Mouse (Mus musculus) splenic B cell, adult 2 months (primary cell): Measurements from ENCODE around the gene Esrra.

Experiments used
- DNase-seq: peaks from one replicate; pipeline ENCODE4 v3.0.0-alpha.2; 2011; ENCODE audit warnings: low read depth, low spot score
- H3K27me3 ChIP-seq: 2 replicates; pipeline ENCODE4 v1.6.1; 2012; ENCODE audit warnings: mild to moderate bottlenecking, low read length, moderate library complexity, mixed read lengths; ENCODE audit not compliant: control insufficient read depth, poor library complexity, insufficient read depth, severe bottlenecking
- H3K36me3 ChIP-seq: 2 replicates; pipeline ENCODE4 v1.6.1; 2012; ENCODE audit warnings: mild to moderate bottlenecking, low read length, moderate library complexity, mixed read lengths; ENCODE audit not compliant: control insufficient read depth, poor library complexity, insufficient read depth, severe bottlenecking

The Esrra gene

GRCm38 (mm10) chr19:6861451-6861850 lies 60.2 kb downstream of the Esrra start:
- no peaks in the 10 kb centered on the region for H3K27me3 ChIP-seq
- no peaks in the 10 kb centered on the region for H3K36me3 ChIP-seq
- no peak for DNase-seq
